Mouse (Mus musculus): ENCODE measurements around the gene Zfp367. TPM values are rescaled to one million over a fixed set of nuclear protein-coding genes. Genes with fewer than 3 reads are reported as not detected.

Zfp367 gene
- polyA plus RNA-seq, 1 experiment from 2014 or later: 14.0 TPM

DNA sequence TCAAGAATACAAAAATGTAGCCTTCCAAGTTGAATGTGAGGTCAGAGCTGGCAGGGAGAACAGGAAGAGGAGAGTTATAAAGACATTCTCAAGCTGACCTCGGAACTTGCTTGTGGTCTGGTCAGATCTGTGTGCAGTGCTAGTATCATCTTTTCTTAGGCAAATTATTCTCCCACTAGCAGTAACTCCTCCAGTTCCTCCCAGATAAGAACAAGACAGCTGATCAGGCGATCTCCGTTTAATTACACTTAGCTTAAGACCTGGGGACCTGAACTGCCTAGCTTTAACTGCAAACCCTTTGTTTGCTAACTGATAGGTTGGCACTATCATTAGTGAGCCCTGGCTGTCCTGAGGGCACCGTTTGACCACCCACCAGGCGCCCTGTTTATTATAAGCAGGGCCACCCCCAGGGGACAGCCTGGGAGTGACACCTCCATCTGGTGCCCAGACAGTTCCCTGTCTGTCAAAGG, 44.6 kb downstream of the Zfp367 start:
- Histone ChIP-seq H3K4me3 (no peak overlapping the region), H3K27ac (peak overlapping the region; percentile 35; the same call in 1 of the 2 replicates)
- WGBS: 11% methylated on average over 5 of the region's 5 CpGs

DNA sequence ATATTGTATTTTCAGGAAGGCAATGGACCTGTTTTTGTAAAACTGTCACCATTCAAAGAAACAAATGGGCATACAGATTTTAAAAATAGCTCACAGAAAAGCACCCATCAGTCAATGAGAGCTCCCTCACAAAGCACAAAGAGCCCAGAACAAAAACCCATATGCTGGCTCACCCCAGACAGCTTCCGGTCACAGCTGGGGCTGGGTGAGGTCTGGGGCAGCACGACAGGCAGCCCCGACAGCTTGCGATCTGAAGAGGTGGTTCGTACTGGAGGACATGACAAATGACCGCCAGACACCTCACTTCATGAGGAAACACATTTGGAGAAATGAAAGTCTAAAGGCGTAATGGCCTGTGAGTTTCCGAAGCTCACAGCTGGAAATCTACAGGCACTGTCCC, 45.5 kb downstream of the Zfp367 start:
- H3K9me3 ChIP-seq (replicated peaks): no peaks in the 10 kb centered on the region
- H3K9ac ChIP-seq: peak overlapping the region; percentile 18; the same call in 1 of the 2 replicates
- peak overlapping the region; percentile 36 for H3K4me2 ChIP-seq (replicated peaks)
- ATAC-seq (ENCODE audit: low FRiP score): peak; percentile 83
- no peaks in the 10 kb centered on the region for H3K36me3 ChIP-seq
- peak overlapping the region; percentile 49; the same call in 1 of the 2 replicates for H3K27ac ChIP-seq
- no peak overlapping the region for H3K4me3 ChIP-seq
- WGBS: 7% methylated on average over 8 of the region's 8 CpGs
- H3K27me3 ChIP-seq: peaks cover 12% of the 10 kb centered on the region
- peaks cover 20% of the 10 kb centered on the region for H3K4me1 ChIP-seq

More for the DNA sequence above, 44.6 kb downstream of the Zfp367 start:
- Histone ChIP-seq H3K27me3 (peaks cover 11% of the 10 kb centered on the region), H3K9ac (no peak overlapping the region), H3K4me2 (replicated peaks) (0 out of 2 replicates have a peak overlapping the region, but pooled peaks have one; percentile 13), H3K4me1 (peaks cover 20% of the 10 kb centered on the region), H3K9me3 (replicated peaks) (no peaks in the 10 kb centered on the region), H3K36me3 (no peaks in the 10 kb centered on the region)
- ATAC-seq (ENCODE audit: low FRiP score): peak; percentile 70

DNA sequence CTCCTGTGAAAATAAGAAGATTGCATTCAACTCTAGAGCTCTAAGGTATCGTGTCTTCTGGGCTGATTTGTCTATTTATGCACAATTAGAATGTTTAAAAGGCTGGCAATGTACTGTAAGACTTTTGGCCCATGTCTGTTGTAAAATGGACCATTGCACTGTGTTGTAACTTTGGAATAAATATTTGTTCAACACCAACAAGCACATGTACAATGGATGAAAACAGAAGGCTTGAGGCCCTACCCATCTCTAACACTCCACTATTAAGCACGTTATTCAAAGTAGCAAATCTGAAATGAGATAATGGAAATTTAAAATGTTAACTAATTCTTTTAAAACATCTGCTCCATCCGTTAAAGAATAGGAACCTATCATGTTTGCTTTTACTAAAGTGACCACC, 45.9 kb downstream of the Zfp367 start:
- Histone ChIP-seq H3K27me3 (peaks cover 12% of the 10 kb centered on the region), H3K4me1 (peaks cover 20% of the 10 kb centered on the region), H3K9ac (no peak overlapping the region), H3K36me3 (no peaks in the 10 kb centered on the region), H3K4me3 (no peak overlapping the region), H3K4me2 (replicated peaks) (peak overlapping the region; percentile 36; the same call in 1 of the 2 replicates), H3K9me3 (replicated peaks) (no peaks in the 10 kb centered on the region), H3K27ac (peak overlapping the region; percentile 49; the same call in 1 of the 2 replicates)
- peak; percentile 23 for ATAC-seq (ENCODE audit: low FRiP score)
- WGBS: 36% methylated on average over 3 of the region's 3 CpGs

DNA sequence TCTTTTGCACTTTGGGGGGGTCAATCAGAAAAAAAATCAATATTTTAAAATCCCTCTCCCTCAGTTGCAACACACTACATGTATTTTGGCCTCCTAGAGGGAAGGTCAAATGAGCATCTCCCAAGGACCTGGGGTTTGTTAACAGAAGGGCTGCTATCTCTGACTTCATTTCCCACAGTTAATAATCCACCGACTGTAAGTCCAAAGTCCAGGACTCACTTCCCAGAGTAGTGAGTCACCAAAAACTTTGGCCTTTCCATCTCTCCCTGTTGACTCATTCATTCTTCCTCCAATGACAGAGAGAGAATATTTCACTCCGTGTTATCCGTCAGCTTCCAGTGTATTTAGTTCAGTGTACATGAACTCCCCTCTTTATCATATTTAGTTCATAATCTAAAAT, 47.3 kb downstream of the Zfp367 start:
- ATAC-seq (ENCODE audit: low FRiP score): no peak
- Histone ChIP-seq H3K4me1 (peaks cover 20% of the 10 kb centered on the region), H3K9me3 (replicated peaks) (no peaks in the 10 kb centered on the region), H3K9ac (no peak overlapping the region), H3K27me3 (peaks cover 12% of the 10 kb centered on the region), H3K36me3 (no peaks in the 10 kb centered on the region), H3K4me2 (replicated peaks) (no peak overlapping the region), H3K27ac (no peak overlapping the region), H3K4me3 (no peak overlapping the region)
- 84% methylated on average over 3 of the region's 3 CpGs for WGBS

DNA sequence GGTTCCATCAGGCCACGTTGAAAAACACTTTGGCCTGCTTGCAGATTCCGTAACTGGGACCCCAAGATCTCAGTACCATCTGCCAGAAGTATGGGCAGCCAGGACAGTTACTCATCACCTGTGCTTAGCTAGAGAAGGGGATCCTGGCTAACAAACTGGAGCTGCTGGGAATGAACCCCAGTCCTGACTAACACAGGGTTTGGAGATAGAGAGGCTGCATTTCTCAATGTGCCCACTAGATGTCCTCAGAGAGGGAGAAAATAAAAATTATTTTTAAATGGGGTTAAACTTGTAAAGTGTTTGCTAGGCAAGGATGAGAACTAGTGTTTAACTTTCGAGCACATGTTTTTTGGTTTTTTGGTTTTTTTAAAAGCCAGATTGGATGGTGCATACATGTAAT, 52.8 kb downstream of the Zfp367 start:
- Histone ChIP-seq H3K4me1 (no peaks in the 10 kb centered on the region), H3K9me3 (replicated peaks) (no peaks in the 10 kb centered on the region), H3K36me3 (no peaks in the 10 kb centered on the region), H3K9ac (no peak overlapping the region), H3K4me2 (replicated peaks) (no peak overlapping the region), H3K27me3 (peaks cover 12% of the 10 kb centered on the region), H3K4me3 (no peak overlapping the region), H3K27ac (no peak overlapping the region)
- 70% methylated on average over 3 of the region's 3 CpGs for WGBS
- ATAC-seq (ENCODE audit: low FRiP score): no peak; the same call in 1 of the 2 replicates

DNA sequence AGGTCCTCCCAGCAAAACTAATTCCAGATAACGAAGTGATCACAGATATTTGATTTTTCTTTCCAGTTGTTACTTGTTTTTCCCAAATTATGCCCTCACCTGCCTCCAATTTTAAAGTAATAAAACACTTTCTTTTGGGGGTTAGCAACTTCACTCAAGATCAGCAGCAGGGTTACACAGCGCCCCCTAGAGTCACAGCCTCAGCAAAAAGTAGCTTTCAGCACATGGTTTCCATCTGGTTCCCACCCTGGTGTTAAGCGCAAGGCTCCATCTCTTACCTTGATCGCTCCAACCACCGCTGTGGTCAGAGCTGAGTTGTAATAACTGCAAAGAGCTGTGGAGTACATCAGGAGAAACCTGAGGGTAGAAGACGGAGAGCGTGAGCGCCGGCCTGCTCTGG, 54.0 kb downstream of the Zfp367 start:
- H3K9me3 ChIP-seq (replicated peaks): no peaks in the 10 kb centered on the region
- H3K4me2 ChIP-seq (replicated peaks): no peak overlapping the region
- H3K27me3 ChIP-seq: peaks cover 7% of the 10 kb centered on the region
- no peak overlapping the region for H3K4me3 ChIP-seq
- no peak for ATAC-seq (ENCODE audit: low FRiP score)
- WGBS: 77% methylated on average over 9 of the region's 9 CpGs
- H3K36me3 ChIP-seq: no peaks in the 10 kb centered on the region
- H3K27ac ChIP-seq: no peak overlapping the region
- no peaks in the 10 kb centered on the region for H3K4me1 ChIP-seq
- no peak overlapping the region for H3K9ac ChIP-seq

DNA sequence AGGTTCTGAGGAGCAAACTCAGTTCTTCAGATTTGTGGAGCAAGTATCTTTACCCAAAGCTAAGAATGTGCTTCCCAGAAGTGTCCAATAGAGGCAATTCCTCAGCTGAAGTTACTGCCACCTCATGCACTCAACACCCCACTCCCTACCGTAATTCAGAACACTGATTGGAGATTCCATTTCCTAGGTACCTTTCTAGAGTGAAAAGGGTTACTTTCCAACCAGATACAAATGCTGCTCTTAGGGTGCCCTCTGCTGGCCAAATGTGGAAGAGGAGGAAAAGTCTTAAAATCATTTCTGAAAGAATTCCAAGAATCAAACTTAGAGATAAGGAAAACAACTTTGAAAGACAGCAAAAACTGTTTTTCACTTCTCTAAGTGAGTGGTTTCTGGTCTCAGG, 59.7 kb downstream of the Zfp367 start:
- Histone ChIP-seq H3K27ac (no peak overlapping the region), H3K4me3 (no peak overlapping the region), H3K4me1 (no peaks in the 10 kb centered on the region), H3K9me3 (replicated peaks) (no peaks in the 10 kb centered on the region), H3K9ac (no peak overlapping the region), H3K4me2 (replicated peaks) (no peak overlapping the region), H3K27me3 (no peaks in the 10 kb centered on the region), H3K36me3 (no peaks in the 10 kb centered on the region)
- no peak for ATAC-seq (ENCODE audit: low FRiP score)
- WGBS: 16% methylated on average over 1 of the region's 1 CpGs

DNA sequence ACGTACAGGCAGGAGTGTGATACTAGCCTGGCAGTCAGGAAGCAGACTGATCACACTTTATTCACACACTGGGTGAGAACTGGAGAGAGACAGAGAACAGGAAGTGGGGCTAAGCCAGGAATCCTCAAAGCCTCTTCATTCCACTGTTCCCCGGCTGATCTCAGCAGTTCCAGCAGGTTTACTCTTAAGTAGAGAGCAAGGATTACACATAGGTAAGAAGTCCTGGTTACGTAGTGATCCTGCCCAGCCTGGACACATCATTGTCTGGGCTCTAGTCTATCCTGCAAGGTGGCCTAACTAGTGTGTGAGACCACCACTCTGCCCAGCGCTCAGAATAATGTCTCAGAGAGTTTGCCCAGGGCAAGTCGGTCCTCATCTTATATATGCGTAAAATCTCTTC, 60.2 kb downstream of the Zfp367 start:
- WGBS: 80% methylated on average over 6 of the region's 6 CpGs
- ATAC-seq (ENCODE audit: low FRiP score): no peak

DNA sequence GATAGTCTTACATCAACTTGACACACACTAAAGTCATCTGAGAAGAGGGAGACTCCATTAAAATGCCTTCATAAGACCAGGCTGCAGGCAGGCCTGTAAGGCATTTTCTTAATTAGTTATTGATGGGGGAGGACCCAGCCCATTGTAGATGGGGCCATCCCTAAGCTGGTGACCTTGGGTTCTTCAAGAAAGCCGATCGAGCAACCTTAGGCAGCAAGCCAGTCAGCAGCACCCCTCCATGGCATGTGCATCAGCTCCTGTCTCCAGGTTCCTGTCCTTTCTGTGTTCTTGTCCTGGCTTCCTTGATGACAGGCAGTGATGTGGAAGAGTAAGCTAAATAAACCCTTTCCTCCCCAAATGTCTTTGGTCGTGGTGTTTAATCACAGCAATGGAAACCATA, 60.9 kb downstream of the Zfp367 start:
- Histone ChIP-seq H3K9me3 (replicated peaks) (no peaks in the 10 kb centered on the region), H3K9ac (no peak overlapping the region), H3K27ac (no peak overlapping the region), H3K36me3 (no peaks in the 10 kb centered on the region), H3K4me3 (no peak overlapping the region), H3K27me3 (no peaks in the 10 kb centered on the region), H3K4me1 (no peaks in the 10 kb centered on the region), H3K4me2 (replicated peaks) (no peak overlapping the region)
- 66% methylated on average over 3 of the region's 3 CpGs for WGBS
- ATAC-seq (ENCODE audit: low FRiP score): no peak

More for the DNA sequence above, 60.2 kb downstream of the Zfp367 start:
- H3K27ac ChIP-seq: no peak overlapping the region
- no peaks in the 10 kb centered on the region for H3K9me3 ChIP-seq (replicated peaks)
- no peaks in the 10 kb centered on the region for H3K27me3 ChIP-seq
- no peak overlapping the region for H3K4me2 ChIP-seq (replicated peaks)
- no peaks in the 10 kb centered on the region for H3K4me1 ChIP-seq
- no peak overlapping the region for H3K9ac ChIP-seq
- no peaks in the 10 kb centered on the region for H3K36me3 ChIP-seq
- no peak overlapping the region for H3K4me3 ChIP-seq

DNA sequence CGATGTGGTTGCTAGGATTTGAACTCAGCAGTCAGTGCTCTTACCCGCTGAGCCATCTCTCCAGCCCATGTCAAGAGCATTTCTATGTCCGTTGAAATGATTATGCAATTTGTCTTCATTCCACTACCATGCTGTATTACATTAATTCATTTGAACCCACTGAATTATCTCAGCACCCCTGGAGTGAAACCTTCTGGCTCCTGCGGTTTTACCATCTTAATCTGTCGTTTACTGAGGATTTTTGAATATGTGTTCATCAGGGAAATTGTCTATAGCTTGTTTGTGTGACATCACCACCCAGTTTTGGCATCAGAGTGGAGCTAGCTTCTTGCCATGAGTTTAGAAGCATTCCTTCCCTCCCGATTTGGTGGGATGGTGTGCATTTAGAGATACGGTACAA, 62.0 kb downstream of the Zfp367 start:
- no peak overlapping the region for H3K27ac ChIP-seq
- no peaks in the 10 kb centered on the region for H3K4me1 ChIP-seq
- H3K4me2 ChIP-seq (replicated peaks): no peak overlapping the region
- no peaks in the 10 kb centered on the region for H3K36me3 ChIP-seq
- no peak overlapping the region for H3K4me3 ChIP-seq
- H3K9ac ChIP-seq: no peak overlapping the region
- H3K9me3 ChIP-seq (replicated peaks): no peaks in the 10 kb centered on the region
- no peaks in the 10 kb centered on the region for H3K27me3 ChIP-seq
- no peak for ATAC-seq (ENCODE audit: low FRiP score)
- WGBS: 70% methylated on average over 7 of the region's 7 CpGs

DNA sequence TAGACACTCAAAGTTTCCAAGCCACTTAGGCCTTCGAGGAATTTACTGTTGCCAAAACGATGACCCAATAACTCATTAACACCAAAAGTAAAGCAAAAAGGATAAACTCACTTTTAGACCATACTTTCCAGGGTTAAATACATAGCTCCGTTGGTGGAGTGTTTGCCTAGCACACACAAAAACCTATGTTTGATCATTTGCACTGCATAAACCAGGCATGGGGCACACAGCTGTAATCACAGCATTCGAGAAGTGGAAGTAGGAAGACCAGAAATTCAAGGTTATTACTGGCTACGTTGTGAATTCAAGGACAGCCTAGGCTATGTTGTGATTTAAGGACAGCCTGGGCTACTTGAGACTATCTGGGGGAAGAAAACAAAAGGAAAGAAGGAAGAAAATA, 62.7 kb downstream of the Zfp367 start:
- H3K9ac ChIP-seq: no peak overlapping the region
- H3K4me2 ChIP-seq (replicated peaks): no peak overlapping the region
- no peaks in the 10 kb centered on the region for H3K9me3 ChIP-seq (replicated peaks)
- H3K27me3 ChIP-seq: no peaks in the 10 kb centered on the region
- H3K27ac ChIP-seq: no peak overlapping the region
- H3K4me3 ChIP-seq: no peak overlapping the region
- no peaks in the 10 kb centered on the region for H3K4me1 ChIP-seq
- H3K36me3 ChIP-seq: no peaks in the 10 kb centered on the region
- no peak for ATAC-seq (ENCODE audit: low FRiP score)
- WGBS: 92% methylated on average over 5 of the region's 5 CpGs

DNA sequence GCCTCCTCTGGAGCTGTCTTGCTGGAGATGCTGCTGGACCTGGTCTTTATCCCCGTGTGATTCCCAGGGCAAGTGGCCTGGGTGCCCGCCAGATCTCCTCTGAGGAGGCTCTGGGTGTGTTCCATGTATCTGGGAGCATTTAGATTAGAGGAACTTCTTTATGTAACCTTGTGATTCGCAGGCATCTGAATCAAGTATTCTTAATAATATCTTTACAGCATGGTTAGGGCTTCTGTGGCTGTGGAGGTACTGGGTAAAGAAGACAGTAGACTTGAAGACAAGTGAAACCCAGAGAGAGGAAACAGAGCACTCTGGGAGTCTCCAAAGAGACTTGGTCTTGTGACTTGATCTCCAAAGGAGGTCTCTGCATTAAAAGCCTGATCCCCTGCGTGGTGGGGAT, 63.9 kb downstream of the Zfp367 start, which contains the start of gene Hsd17b3:
Gene Hsd17b3, minus strand, starts transcription at position 101 of the 400 bp plus-strand sequence.
- H3K9me3 ChIP-seq (replicated peaks): no peaks in the 10 kb centered on the region
- H3K27me3 ChIP-seq: no peaks in the 10 kb centered on the region
- WGBS: 82% methylated on average over 4 of the region's 4 CpGs
- ATAC-seq (ENCODE audit: low FRiP score): no peak
- no peaks in the 10 kb centered on the region for H3K4me1 ChIP-seq
- H3K4me2 ChIP-seq (replicated peaks): no peak within 1 kb of the TSS
- H3K27ac ChIP-seq: no peak within 1 kb of the TSS
- H3K36me3 ChIP-seq: no peaks in the 10 kb centered on the region
- H3K4me3 ChIP-seq: no peak within 1 kb of the TSS
- no peak within 1 kb of the TSS for H3K9ac ChIP-seq

DNA sequence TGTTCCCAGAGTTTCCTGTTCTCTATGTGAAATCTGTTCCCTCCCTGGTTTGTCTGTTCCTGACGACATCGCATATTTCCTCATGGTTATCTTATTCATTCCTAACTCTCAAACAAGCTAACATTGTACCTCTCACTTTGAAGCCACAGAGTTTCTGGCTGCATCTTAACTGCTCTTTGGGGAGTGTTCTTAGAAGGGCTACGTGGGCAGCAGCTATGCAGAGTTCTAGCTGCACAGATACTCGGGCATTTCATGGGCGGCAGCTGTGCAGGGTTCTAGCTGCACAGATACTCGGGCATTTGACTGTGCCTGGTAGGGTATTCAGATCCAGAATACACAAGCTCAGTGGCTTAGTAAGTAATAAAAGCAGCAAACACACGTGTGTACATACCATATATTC, 64.9 kb downstream of the Zfp367 start:
- no peak overlapping the region for H3K9ac ChIP-seq
- H3K4me1 ChIP-seq: no peaks in the 10 kb centered on the region
- no peaks in the 10 kb centered on the region for H3K27me3 ChIP-seq
- H3K36me3 ChIP-seq: no peaks in the 10 kb centered on the region
- no peaks in the 10 kb centered on the region for H3K9me3 ChIP-seq (replicated peaks)
- H3K4me2 ChIP-seq (replicated peaks): no peak overlapping the region
- ATAC-seq (ENCODE audit: low FRiP score): no peak
- WGBS: 82% methylated on average over 7 of the region's 7 CpGs
- H3K4me3 ChIP-seq: no peak overlapping the region
- H3K27ac ChIP-seq: no peak overlapping the region
